Mouse (Mus musculus) megakaryocyte-erythroid progenitor cell, adult 5-6 weeks (primary cell): Measurements from ENCODE around the gene Fam126b. TPM values are rescaled to one million over a fixed set of nuclear protein-coding genes. Genes with fewer than 3 reads are reported as not detected.
"Not testable (repeated sequence)": the region's sequence is repeated elsewhere in the genome, so short reads cannot be mapped to it uniquely, and the experiment has no call there.

ENCODE experiments used
- ATAC-seq: replicated peaks from 2 replicates; pipeline ENCODE4 v1.8.0; 2016; ENCODE audit warnings: mild to moderate bottlenecking, inconsistent platforms; ENCODE audit not compliant: severe bottlenecking, poor library complexity, low FRiP score, low TSS enrichment
- total RNA-seq, 2 experiments: library from RNA; stranded (forward) in 1 of 2; stranded (reverse) in 1 of 2; fragments of 200-1000, 215-1000 nt in 1 of 2; fragments of >200 nt in 1 of 2; fragmentation: Nextera tagmentation in 1 of 2; gene quantifications; 2 replicates each; pipeline ENCODE4 v1.2.3; 2014 to 2017

Fam126b gene
- total RNA-seq, 2 experiments from 2014 or later, result 11.3 to 21.1 TPM

- no peak for ATAC-seq
Measured at GRCm38 (mm10) chr1:58582611-58583010, 3.5 kb downstream of the Fam126b start.

GRCm38 (mm10) chr1:58579179-58579578 lies 6.9 kb downstream of the Fam126b start:
- ATAC-seq, result no peak

GRCm38 (mm10) chr1:58570437-58570836 lies 15.7 kb downstream of the Fam126b start:
- ATAC-seq, result peak; percentile 37; the same call in 1 of the 2 replicates

GRCm38 (mm10) chr1:58568456-58569130 lies 17.5 kb downstream of the Fam126b start:
- ATAC-seq, result no peak

- no peak for ATAC-seq
Measured at GRCm38 (mm10) chr1:58566621-58567020, 19.5 kb downstream of the Fam126b start.

GRCm38 (mm10) chr1:58564981-58565380 lies 21.1 kb downstream of the Fam126b start:
- ATAC-seq, result no peak

- ATAC-seq, result peak; percentile 63; the same call in 1 of the 2 replicates
Measured at GRCm38 (mm10) chr1:58562455-58562854, 23.7 kb downstream of the Fam126b start.

- not testable (repeated sequence) for ATAC-seq
Measured at GRCm38 (mm10) chr1:58560370-58560769, 25.8 kb downstream of the Fam126b start.

- ATAC-seq, result no peak
Measured at GRCm38 (mm10) chr1:58541386-58541785, 44.7 kb downstream of the Fam126b start.

GRCm38 (mm10) chr1:58507249-58507648 lies 78.9 kb downstream of the Fam126b start:
- no peak for ATAC-seq

GRCm38 (mm10) chr1:58504577-58505254 lies 81.4 kb downstream of the Fam126b start, which contains the start of gene Orc2:
Gene Orc2, minus strand, starts transcription at chr1:58505109.
- ATAC-seq, result peak; percentile 94

- ATAC-seq, result 0 out of 2 replicates have a peak, but pooled peaks have one; percentile 21
Measured at GRCm38 (mm10) chr1:58503793-58504370, 82.2 kb downstream of the Fam126b start.

- ATAC-seq, result peak; percentile 75
Measured at GRCm38 (mm10) chr1:58503134-58503533, 83.0 kb downstream of the Fam126b start.

GRCm38 (mm10) chr1:58498758-58499157 lies 87.4 kb downstream of the Fam126b start:
- no peak for ATAC-seq

- ATAC-seq, result no peak
Measured at GRCm38 (mm10) chr1:58497678-58498077, 88.4 kb downstream of the Fam126b start.

GRCm38 (mm10) chr1:58495603-58496002 lies 90.5 kb downstream of the Fam126b start:
- no peak for ATAC-seq

- ATAC-seq, result no peak
Measured at GRCm38 (mm10) chr1:58482647-58483046, 103.5 kb downstream of the Fam126b start.

GRCm38 (mm10) chr1:58475662-58476061 lies 110.5 kb downstream of the Fam126b start:
- ATAC-seq, result no peak
